Mouse (Mus musculus) lung, embryonic 15.5 days (tissue): Measurements from ENCODE around the gene Acoxl. TPM values are rescaled to one million over a fixed set of nuclear protein-coding genes. Genes with fewer than 3 reads are reported as not detected.
A peak's percentile ranks its signal among the peaks of the same experiment; 100 is the strongest.

Source experiments
- ATAC-seq: fragments of 200-750 bp; cut with Nextera tagmentation; 2 replicates; pipeline ENCODE4 v1.8.0; 2017; ENCODE audit warnings: moderate number of reproducible peaks, borderline replicate concordance; ENCODE audit not compliant: low FRiP score, low TSS enrichment; ENCODE audit errors: extremely low read depth
- H3K27ac ChIP-seq: fragments of 300-500 bp; sonication (generic); 2 replicates; pipeline ENCODE4 v1.5.1; 2015; ENCODE audit warnings: moderate library complexity, mild to moderate bottlenecking, inconsistent platforms
- H3K27me3 ChIP-seq: fragments of 300-500 bp; sonication (generic); 2 replicates; pipeline ENCODE4 v1.6.1; 2015; ENCODE audit warnings: inconsistent platforms
- H3K36me3 ChIP-seq: fragments of 300-500 bp; sonication (generic); 2 replicates; pipeline ENCODE4 v1.6.1; 2015; ENCODE audit warnings: inconsistent platforms
- H3K4me1 ChIP-seq: fragments of 300-500 bp; sonication (generic); 2 replicates; pipeline ENCODE4 v1.6.1; 2015; ENCODE audit warnings: inconsistent platforms
- H3K4me2 ChIP-seq: fragments of 300-500 bp; sonication (generic); 2 replicates; pipeline ENCODE4 v1.6.1; 2015; ENCODE audit warnings: inconsistent platforms, mild to moderate bottlenecking, moderate library complexity
- H3K4me3 ChIP-seq: fragments of 300-500 bp; sonication (generic); 2 replicates; pipeline ENCODE4 v1.5.1; 2015; ENCODE audit warnings: mild to moderate bottlenecking, inconsistent platforms
- H3K9ac ChIP-seq: fragments of 300-500 bp; sonication (generic); 2 replicates; pipeline ENCODE4 v1.6.1; 2015; ENCODE audit warnings: inconsistent platforms
- H3K9me3 ChIP-seq: fragments of 300-500 bp; sonication (generic); 2 replicates; pipeline ENCODE4 v1.6.1; 2016; ENCODE audit warnings: inconsistent platforms
- WGBS: fragments of 180-500 bp; shearing (Covaris S2); methylation state at CpG from one replicate; pipeline ENCODE4 v1.1.7; 2015; 5-methylcytosine and 5-hydroxymethylcytosine counted together
- polyA plus RNA-seq: library from polyadenylated mRNA; unstranded; fragments of >200 nt; fragmentation: Nextera tagmentation; extraction: Ambion mirVana; gene quantifications from 2 replicates; pipeline ENCODE4 v1.2.1, GENCODE M21; 2015

Gene Acoxl
- polyA plus RNA-seq, 1 experiment from 2014 or later, result 0.17 TPM

DNA sequence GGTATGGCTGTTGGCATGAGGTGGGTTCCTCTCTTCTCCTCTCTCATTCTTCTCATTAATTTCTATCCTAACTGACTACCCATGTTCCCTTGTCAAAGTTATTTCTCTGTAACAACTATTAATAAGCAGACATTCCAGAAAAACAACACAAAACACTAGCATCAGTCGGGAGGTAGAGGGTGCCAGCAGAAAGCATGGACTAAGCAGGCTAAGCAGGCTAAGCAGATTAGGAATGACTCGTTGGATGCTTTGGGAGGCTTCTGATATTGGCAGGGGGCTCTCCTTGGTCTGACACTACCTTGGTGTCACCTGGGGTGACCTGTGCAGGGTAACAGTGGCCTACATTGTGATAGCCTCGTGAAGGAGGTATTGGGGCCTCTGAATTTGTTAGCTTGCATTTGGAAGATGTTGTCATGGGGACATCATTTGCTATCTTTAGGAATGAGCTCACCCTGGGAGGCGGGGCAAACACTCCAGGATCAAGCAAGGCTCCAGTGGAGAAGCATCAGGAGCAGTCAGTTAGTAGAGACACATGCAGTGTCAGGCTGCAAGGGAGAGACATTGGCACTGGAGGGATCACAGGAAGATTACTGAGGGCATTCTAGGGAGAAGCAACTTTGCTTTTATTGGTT is 123.2 kb downstream of the Acoxl start:
- Histone ChIP-seq H3K4me3 (no peak overlapping the region), H3K36me3 (no peaks in the 10 kb centered on the region), H3K27ac (no peak overlapping the region), H3K9ac (no peak overlapping the region), H3K4me2 (no peak overlapping the region), H3K9me3 (no peaks in the 10 kb centered on the region), H3K27me3 (no peaks in the 10 kb centered on the region), H3K4me1 (peaks cover 8% of the 10 kb centered on the region)
- WGBS, result 42% methylated on average over 4 of the region's 4 CpGs
- ATAC-seq, result peak; percentile 49; the same call in 1 of the 2 replicates

DNA sequence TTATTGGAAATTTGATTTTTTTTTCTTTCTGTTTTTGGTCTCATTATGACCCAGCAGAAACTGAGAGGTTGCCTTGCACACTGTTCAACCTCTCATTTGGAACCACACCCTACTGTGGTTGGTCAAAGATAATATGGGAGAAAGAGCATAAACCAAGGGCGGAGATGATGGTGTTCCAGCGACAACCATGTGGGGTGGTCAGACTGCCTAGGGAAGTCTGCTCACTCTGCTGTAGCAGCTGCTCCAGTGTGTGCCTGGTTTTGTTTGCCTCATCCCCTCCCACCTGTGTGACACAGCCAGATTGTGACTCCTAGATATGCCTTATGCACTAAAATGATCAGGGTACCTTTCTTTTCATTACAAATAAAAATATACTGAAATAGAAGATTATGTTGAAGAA is 130.3 kb downstream of the Acoxl start:
- no peak overlapping the region for H3K4me3 ChIP-seq
- 87% methylated on average over 2 of the region's 2 CpGs for WGBS
- H3K27ac ChIP-seq, result no peak overlapping the region
- H3K27me3 ChIP-seq, result no peaks in the 10 kb centered on the region
- H3K4me1 ChIP-seq, result no peaks in the 10 kb centered on the region
- H3K9ac ChIP-seq, result no peak overlapping the region
- no peak for ATAC-seq
- H3K4me2 ChIP-seq, result no peak overlapping the region
- H3K9me3 ChIP-seq, result no peaks in the 10 kb centered on the region
- H3K36me3 ChIP-seq, result no peaks in the 10 kb centered on the region

DNA sequence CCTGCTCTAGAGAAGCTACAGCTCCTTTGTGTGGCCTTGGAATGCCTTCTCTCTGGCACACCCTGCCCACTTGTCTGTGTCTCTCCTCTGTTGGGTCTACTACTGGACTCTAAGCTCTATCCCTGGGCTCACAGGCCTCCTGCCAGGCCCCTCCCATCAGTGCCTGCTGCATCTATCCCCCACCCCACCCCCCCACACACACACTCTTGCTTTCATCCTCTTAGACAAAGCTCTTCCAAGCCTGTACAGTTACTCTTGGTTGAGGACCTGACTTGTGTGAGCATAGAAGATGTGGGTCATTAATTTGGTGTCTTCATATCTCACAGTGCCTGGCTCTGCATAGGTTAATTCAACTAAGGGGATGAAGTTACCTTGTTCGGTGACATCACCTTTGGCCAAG is 137.6 kb downstream of the Acoxl start:
- Histone ChIP-seq H3K27me3 (no peaks in the 10 kb centered on the region), H3K9ac (no peak overlapping the region), H3K4me3 (no peak overlapping the region), H3K36me3 (no peaks in the 10 kb centered on the region), H3K4me2 (no peak overlapping the region), H3K4me1 (no peaks in the 10 kb centered on the region), H3K27ac (no peak overlapping the region), H3K9me3 (no peaks in the 10 kb centered on the region)
- no peak for ATAC-seq
- WGBS, result 83% methylated on average over 1 of the region's 1 CpGs

DNA sequence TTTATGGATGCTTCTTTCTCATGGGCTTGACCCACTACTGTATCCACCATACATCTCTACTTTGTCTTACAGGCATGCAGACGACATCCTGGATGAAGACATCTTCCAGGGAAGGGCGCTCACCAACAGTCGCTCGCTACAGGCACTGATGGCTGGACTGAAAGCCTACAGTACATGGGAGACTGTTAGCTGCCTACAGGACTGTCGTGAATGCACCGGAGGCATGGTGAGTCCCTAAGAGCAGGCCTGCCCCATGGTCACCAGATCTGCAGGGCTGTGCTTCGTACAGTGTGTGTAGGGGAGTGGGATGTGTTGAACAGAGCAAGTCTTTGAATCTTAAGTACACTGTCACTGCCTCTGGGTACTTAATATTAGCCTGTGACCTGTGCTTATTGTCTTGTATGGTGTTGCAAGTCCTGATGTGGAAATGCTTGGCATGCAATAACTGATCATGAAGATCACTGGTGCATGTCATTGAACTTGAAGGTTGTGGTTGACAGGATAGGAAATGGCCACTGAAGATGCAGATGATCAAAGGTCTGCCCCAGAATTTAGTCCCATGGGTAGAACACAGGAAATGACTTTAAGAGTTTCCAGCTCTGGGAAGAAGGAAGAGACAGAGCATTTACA is 140.0 kb downstream of the Acoxl start:
- no peak overlapping the region for H3K4me2 ChIP-seq
- H3K9ac ChIP-seq, result no peak overlapping the region
- no peaks in the 10 kb centered on the region for H3K9me3 ChIP-seq
- no peak overlapping the region for H3K27ac ChIP-seq
- ATAC-seq, result no peak
- 87% methylated on average over 7 of the region's 7 CpGs for WGBS
- H3K4me1 ChIP-seq, result peaks cover 3% of the 10 kb centered on the region; the same call in 1 of the 2 replicates
- no peak overlapping the region for H3K4me3 ChIP-seq
- H3K36me3 ChIP-seq, result no peaks in the 10 kb centered on the region
- no peaks in the 10 kb centered on the region for H3K27me3 ChIP-seq

DNA sequence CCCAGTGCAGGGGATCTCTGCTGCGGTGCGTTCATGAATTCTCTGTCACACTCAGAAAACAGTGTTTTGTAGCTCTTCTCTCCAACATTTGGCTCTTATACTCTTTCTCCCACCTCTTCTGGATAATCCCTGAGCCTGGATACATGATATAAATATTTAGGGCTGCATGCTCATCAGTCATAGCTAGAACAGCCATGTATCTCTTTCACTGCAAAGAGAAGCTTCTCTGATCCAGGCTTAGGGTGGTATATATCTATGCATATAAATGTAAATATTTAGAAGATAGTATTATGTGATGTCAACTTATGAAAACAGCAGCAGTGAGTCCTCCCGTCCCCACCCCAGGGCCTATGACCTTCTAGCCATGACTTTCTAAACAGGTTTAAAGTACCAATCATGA is 143.9 kb downstream of the Acoxl start:
- 36% methylated on average over 3 of the region's 3 CpGs for WGBS
- H3K9ac ChIP-seq, result no peak overlapping the region
- H3K4me2 ChIP-seq, result no peak overlapping the region

DNA sequence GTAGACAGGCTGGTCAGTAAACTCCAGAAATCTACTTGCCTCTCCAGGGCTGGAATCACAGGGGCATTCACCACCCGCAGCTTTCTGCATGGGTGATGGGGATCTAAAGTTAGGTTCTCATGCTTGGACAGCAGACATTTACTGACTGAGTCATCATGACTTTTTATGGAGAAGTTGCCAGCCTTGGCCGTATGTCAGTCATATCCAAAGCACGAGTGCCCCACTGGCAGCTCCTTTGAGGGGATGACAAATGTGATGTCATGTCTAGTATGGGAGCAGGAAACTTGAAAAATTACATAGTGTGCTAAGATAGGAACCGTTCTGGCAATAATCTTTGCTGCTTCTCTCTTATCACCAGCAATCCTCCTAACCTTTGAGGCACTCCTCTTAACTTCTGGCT is 144.6 kb downstream of the Acoxl start:
- Histone ChIP-seq H3K36me3 (no peaks in the 10 kb centered on the region), H3K4me3 (no peak overlapping the region), H3K27ac (no peak overlapping the region), H3K9me3 (no peaks in the 10 kb centered on the region), H3K27me3 (no peaks in the 10 kb centered on the region), H3K4me1 (peaks cover 3% of the 10 kb centered on the region; the same call in 1 of the 2 replicates), H3K9ac (no peak overlapping the region), H3K4me2 (no peak overlapping the region)
- ATAC-seq, result no peak
- 50% methylated on average over 4 of the region's 4 CpGs for WGBS

More for the DNA sequence above, 143.9 kb downstream of the Acoxl start:
- Histone ChIP-seq H3K27ac (no peak overlapping the region), H3K9me3 (no peaks in the 10 kb centered on the region), H3K4me3 (no peak overlapping the region), H3K4me1 (peaks cover 3% of the 10 kb centered on the region; the same call in 1 of the 2 replicates), H3K27me3 (no peaks in the 10 kb centered on the region), H3K36me3 (no peaks in the 10 kb centered on the region)
- ATAC-seq, result peak; percentile 72; the same call in 1 of the 2 replicates

DNA sequence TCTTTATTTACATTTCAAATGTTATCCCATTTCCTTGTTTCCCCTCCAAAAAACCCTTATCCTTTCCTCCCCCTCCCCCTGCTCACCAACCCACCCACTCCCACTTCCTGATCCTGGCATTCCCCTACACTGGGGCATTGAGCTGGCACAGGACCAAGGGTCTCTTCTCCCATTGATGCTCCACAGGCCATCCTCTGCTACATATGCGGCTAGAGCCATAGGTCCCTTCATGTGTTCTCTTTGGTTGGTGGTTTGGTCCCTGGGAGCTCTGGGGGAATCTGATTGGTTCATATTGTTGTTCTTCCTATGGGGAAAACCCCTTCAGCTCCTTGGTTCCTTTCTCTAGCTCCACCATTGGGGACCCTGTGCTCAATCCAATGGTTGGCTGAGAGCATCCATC is 145.3 kb downstream of the Acoxl start:
- H3K36me3 ChIP-seq, result no peaks in the 10 kb centered on the region
- no peak overlapping the region for H3K4me2 ChIP-seq
- H3K9me3 ChIP-seq, result no peaks in the 10 kb centered on the region
- no peak overlapping the region for H3K9ac ChIP-seq
- H3K27ac ChIP-seq, result no peak overlapping the region
- H3K4me3 ChIP-seq, result no peak overlapping the region
- no peak for ATAC-seq
- H3K27me3 ChIP-seq, result no peaks in the 10 kb centered on the region
- H3K4me1 ChIP-seq, result peaks cover 3% of the 10 kb centered on the region; the same call in 1 of the 2 replicates
- WGBS, result 92% methylated on average over 1 of the region's 1 CpGs

DNA sequence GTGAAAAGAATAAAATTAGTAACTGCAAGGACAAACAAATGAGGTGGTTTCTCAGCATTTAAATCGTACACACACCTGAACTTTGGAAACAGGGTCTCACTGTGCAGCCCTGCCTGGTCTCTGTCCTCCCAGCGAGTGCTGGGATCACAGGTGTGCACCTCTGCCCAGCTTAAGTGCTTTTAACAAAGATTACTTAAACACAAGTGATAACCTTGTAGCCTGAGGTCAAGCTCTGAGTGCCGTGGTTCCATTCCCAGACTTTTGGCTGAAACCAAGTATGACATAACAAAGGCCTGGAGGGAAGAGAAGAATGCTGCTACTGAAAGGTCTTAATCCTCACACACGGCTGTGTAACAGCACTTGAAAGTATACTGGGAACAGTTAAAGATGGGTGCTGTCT is 149.0 kb downstream of the Acoxl start:
- H3K36me3 ChIP-seq, result no peaks in the 10 kb centered on the region
- H3K9ac ChIP-seq, result no peak overlapping the region
- WGBS, result 19% methylated on average over 4 of the region's 4 CpGs
- ATAC-seq, result no peak
- no peak overlapping the region for H3K4me2 ChIP-seq
- H3K27ac ChIP-seq, result no peak overlapping the region
- peaks cover 16% of the 10 kb centered on the region for H3K4me1 ChIP-seq
- H3K4me3 ChIP-seq, result no peak overlapping the region
- no peaks in the 10 kb centered on the region for H3K27me3 ChIP-seq
- no peaks in the 10 kb centered on the region for H3K9me3 ChIP-seq

DNA sequence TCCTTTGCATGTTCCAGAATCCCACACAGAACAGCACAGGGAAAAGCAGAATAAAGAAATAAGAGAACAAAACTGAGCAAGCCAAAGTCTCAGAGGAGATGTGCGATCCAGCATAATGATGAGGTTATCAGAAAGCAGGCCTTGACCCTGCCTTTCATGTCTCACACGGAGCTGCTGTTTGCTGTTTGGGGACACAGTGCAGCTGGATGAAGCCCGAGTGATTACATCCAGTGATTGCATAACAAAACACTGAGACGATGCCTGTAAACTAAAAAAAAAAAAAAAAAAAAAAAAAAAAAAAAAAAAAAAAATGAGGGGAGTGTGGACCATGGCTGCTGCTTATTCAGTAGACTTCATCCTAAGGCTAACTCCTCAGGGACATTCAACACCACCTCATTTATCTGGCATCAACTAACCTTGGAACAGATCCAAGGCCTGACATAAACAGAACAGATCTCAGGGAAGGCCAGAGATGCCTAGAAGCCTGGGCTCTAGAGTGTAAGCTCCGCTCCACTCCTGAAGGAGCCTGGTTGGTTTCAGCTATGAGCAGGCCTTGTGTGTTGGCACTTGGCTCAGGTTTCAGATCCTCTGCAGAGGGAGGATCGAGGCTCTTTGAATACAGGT is 152.3 kb downstream of the Acoxl start:
- peak overlapping the region; percentile 84 for H3K27ac ChIP-seq
- H3K9me3 ChIP-seq, result no peaks in the 10 kb centered on the region
- H3K9ac ChIP-seq, result no peak overlapping the region
- no peaks in the 10 kb centered on the region for H3K36me3 ChIP-seq
- no peaks in the 10 kb centered on the region for H3K27me3 ChIP-seq
- H3K4me2 ChIP-seq, result no peak overlapping the region
- ATAC-seq, result peak; percentile 93
- H3K4me3 ChIP-seq, result no peak overlapping the region
- H3K4me1 ChIP-seq, result peaks cover 26% of the 10 kb centered on the region
- WGBS, result 21% methylated on average over 6 of the region's 6 CpGs

DNA sequence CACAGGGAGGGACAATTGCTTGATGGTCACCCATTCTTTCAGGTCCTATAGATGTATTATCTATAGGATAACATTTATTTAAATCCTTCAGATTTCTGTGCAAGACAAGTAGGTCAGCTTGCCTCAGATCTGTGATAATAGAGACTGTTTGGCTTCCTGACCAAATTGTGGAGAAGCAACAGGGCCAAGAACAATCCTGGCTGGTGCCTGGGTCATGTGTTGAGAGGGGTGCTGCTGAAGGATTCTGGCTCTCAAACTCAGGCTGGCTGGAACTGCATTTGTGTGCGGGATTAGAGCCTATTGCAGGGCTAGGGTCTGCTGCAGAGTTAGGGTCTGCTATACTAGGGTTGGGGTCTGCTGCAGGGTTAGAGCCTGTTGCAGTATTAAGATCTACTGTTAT is 153.0 kb downstream of the Acoxl start:
- H3K27ac ChIP-seq, result peak overlapping the region; percentile 78
- ATAC-seq, result peak; percentile 27; the same call in 1 of the 2 replicates
- H3K4me1 ChIP-seq, result peaks cover 26% of the 10 kb centered on the region
- H3K4me3 ChIP-seq, result no peak overlapping the region
- H3K9ac ChIP-seq, result no peak overlapping the region
- H3K9me3 ChIP-seq, result no peaks in the 10 kb centered on the region
- no peak overlapping the region for H3K4me2 ChIP-seq
- 59% methylated on average over 1 of the region's 1 CpGs for WGBS
- H3K36me3 ChIP-seq, result no peaks in the 10 kb centered on the region
- no peaks in the 10 kb centered on the region for H3K27me3 ChIP-seq

DNA sequence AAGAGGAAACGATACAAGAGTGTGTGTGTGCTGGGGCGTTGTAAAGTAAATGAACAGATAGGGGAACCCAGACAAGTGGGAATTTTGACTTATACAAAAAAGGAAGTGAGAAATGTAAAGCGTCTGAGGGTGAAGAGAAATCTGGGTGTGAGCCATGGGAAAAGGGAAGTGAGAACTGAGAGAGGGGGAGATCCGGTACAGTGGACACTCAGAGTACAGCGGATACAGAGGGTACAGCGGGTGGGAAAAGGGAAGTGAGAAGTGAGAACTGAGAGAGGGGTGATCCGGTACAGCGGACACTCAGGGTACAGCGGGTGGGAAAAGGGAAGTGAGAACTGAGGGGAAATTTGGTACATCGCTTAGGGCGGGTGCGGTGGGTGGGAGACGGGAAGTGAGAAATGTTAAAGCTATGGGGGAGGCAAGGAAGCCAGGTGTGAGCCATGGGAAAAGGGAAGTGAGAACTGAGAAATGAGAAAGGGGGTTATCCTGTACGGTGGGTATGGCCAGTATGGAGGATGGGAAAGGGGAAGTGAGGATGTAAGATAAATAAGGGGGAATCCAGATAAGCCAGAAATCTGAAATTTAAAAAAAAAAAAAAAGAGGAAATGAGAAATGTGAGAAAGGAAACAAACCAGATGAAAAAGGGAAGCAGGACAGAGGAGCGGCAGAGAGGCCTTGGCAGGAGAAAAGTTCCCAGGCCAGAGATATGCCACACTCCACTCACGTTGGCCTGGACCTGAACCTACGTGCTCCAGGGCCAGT is 170.2 kb downstream of the Acoxl start:
- Histone ChIP-seq H3K4me2 (no peak overlapping the region), H3K9me3 (no peaks in the 10 kb centered on the region), H3K4me3 (no peak overlapping the region), H3K36me3 (no peaks in the 10 kb centered on the region), H3K9ac (no peak overlapping the region), H3K4me1 (no peaks in the 10 kb centered on the region), H3K27ac (no peak overlapping the region), H3K27me3 (no peaks in the 10 kb centered on the region)
- ATAC-seq, result no peak
- WGBS, result 74% methylated on average over 17 of the region's 17 CpGs

DNA sequence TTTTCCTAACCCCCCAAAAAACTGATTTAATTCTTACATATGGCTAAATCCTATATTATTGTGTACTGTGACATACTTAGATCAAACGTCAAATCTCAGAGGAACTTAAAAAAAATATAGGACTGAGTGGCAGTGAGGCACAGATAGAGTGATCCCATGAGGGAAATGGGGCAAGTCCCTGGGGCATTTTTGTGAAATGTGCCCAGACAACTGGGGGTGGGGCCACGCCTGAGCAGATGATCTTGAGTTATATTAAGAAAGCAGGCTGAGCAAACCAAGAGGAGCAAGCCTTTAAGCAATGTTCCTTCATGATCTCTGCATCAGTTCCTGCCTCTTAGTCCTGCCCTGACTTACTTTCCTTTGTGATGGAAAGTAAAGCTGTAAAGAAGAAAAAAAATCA is 175.9 kb downstream of the Acoxl start:
- Histone ChIP-seq H3K9me3 (no peaks in the 10 kb centered on the region), H3K27ac (no peak overlapping the region), H3K4me1 (no peaks in the 10 kb centered on the region), H3K4me3 (no peak overlapping the region), H3K36me3 (no peaks in the 10 kb centered on the region), H3K9ac (no peak overlapping the region), H3K4me2 (no peak overlapping the region), H3K27me3 (no peaks in the 10 kb centered on the region)
- 62% methylated on average over 2 of the region's 2 CpGs for WGBS
- no peak for ATAC-seq
